In genomic region chr17:26939178-26939972, GRCm38 (mm10) we compare ENCODE assay signal across 8 mouse cellular contexts. TPM values are rescaled to one million over a fixed set of nuclear protein-coding genes. Genes with fewer than 3 reads are reported as not detected.
DNase-seq lines count a peak whose midpoint lies in the region; ATAC-seq and TF ChIP-seq lines count a peak whose summit lies in the region.

Gene Cuta, minus strand, starts transcription at chr17:26939569.

- H3K27me3 ChIP-seq in heart, embryonic 12.5 days (replicated peaks): no peaks in the 10 kb centered on the region
- no peaks in the 10 kb centered on the region for H3K27me3 ChIP-seq in kidney, postnatal 0 days (ENCODE audit: insufficient read depth, low read length)
- H3K27me3 ChIP-seq in liver, embryonic 11.5 days (replicated peaks; ENCODE audit: control insufficient read depth, insufficient read depth, low read length): no peaks in the 10 kb centered on the region
- no peaks in the 10 kb centered on the region for H3K27me3 ChIP-seq in stomach, embryonic 14.5 days (ENCODE audit: control insufficient read depth, insufficient read depth, low read length)

- peaks cover 43% of the 10 kb centered on the region for H3K4me1 ChIP-seq in heart, embryonic 12.5 days (replicated peaks)
- peaks cover 23% of the 10 kb centered on the region for H3K4me1 ChIP-seq in kidney, postnatal 0 days (replicated peaks; ENCODE audit: insufficient read depth, low read length)
- H3K4me1 ChIP-seq in liver, embryonic 11.5 days (replicated peaks; ENCODE audit: control insufficient read depth, insufficient read depth, low read length): peaks cover 23% of the 10 kb centered on the region
- H3K4me1 ChIP-seq in stomach, embryonic 14.5 days (ENCODE audit: control insufficient read depth, insufficient read depth, low read length): peaks cover 26% of the 10 kb centered on the region

- peak; percentile 100 for DNase-seq in CD4-positive helper T cell, adult 2 months (ENCODE audit: low read depth, low spot score)
- DNase-seq in brain, embryonic 18.5 days (ENCODE audit: low read depth, low spot score): peak; percentile 99
- peak; percentile 99 for DNase-seq in kidney, postnatal 0 days (ENCODE audit: low spot score)
- DNase-seq in liver, embryonic 11.5 days (ENCODE audit: low spot score): peak; percentile 99
- peak; percentile 100 for DNase-seq in naive thymus-derived CD4-positive, alpha-beta T cell, adult 2 months (ENCODE audit: low read depth)

- peak within 1 kb of the TSS; percentile 90 for H3K9ac ChIP-seq in heart, embryonic 12.5 days
- H3K9ac ChIP-seq in kidney, postnatal 0 days (ENCODE audit: low read depth, low read length): peak within 1 kb of the TSS; percentile 78
- H3K9ac ChIP-seq in liver, embryonic 11.5 days (ENCODE audit: low read depth, low read length): peak within 1 kb of the TSS; percentile 87
- H3K9ac ChIP-seq in stomach, embryonic 14.5 days (replicated peaks; ENCODE audit: low read depth, low read length): peak within 1 kb of the TSS; percentile 63

- no peak for TF ChIP-seq CTCF in kidney, postnatal 0 days (IDR thresholded peaks at IDR 0.05; ENCODE audit: low read depth)

- H3K36me3 ChIP-seq in heart, embryonic 12.5 days: peaks cover 31% of the 10 kb centered on the region
- peaks cover 9% of the 10 kb centered on the region for H3K36me3 ChIP-seq in kidney, postnatal 0 days (ENCODE audit: insufficient read depth, low read length)
- peaks cover 12% of the 10 kb centered on the region; the same call in 1 of the 2 replicates for H3K36me3 ChIP-seq in liver, embryonic 11.5 days (ENCODE audit: control insufficient read depth, insufficient read depth, low read length)
- H3K36me3 ChIP-seq in stomach, embryonic 14.5 days (ENCODE audit: control insufficient read depth, insufficient read depth, low read length): peaks cover 15% of the 10 kb centered on the region

- H3K4me3 ChIP-seq in heart, embryonic 12.5 days: peak within 1 kb of the TSS; percentile 77
- peak within 1 kb of the TSS; percentile 66 for H3K4me3 ChIP-seq in kidney, postnatal 0 days (replicated peaks; ENCODE audit: low read depth, low read length)
- peak within 1 kb of the TSS; percentile 76 for H3K4me3 ChIP-seq in liver, embryonic 11.5 days (ENCODE audit: low read depth, low read length)
- H3K4me3 ChIP-seq in stomach, embryonic 14.5 days (ENCODE audit: low read depth, low read length): peak within 1 kb of the TSS; percentile 66

- H3K9me3 ChIP-seq in heart, embryonic 12.5 days (replicated peaks): no peaks in the 10 kb centered on the region
- H3K9me3 ChIP-seq in kidney, postnatal 0 days (replicated peaks; ENCODE audit: low read length): no peaks in the 10 kb centered on the region
- no peaks in the 10 kb centered on the region for H3K9me3 ChIP-seq in liver, embryonic 11.5 days (ENCODE audit: control insufficient read depth, low read length)
- H3K9me3 ChIP-seq in stomach, embryonic 14.5 days (ENCODE audit: control insufficient read depth, low read depth, low read length): no peaks in the 10 kb centered on the region

- WGBS in heart, embryonic 12.5 days: under 1% methylated on average over 70 of the region's 70 CpGs
- WGBS in kidney, postnatal 0 days: under 1% methylated on average over 66 of the region's 70 CpGs
- WGBS in liver, embryonic 11.5 days: under 1% methylated on average over 68 of the region's 70 CpGs
- under 1% methylated on average over 70 of the region's 70 CpGs for WGBS in stomach, embryonic 14.5 days

- H3K4me2 ChIP-seq in heart, embryonic 12.5 days: peak within 1 kb of the TSS; percentile 99
- H3K4me2 ChIP-seq in kidney, postnatal 0 days (ENCODE audit: low read length): peak within 1 kb of the TSS; percentile 93
- H3K4me2 ChIP-seq in liver, embryonic 11.5 days: peak within 1 kb of the TSS; percentile 98
- peak within 1 kb of the TSS; percentile 98 for H3K4me2 ChIP-seq in stomach, embryonic 14.5 days (replicated peaks; ENCODE audit: low read depth, low read length)

- peak within 1 kb of the TSS; percentile 95 for H3K27ac ChIP-seq in heart, embryonic 12.5 days (ENCODE audit: poor library complexity, severe bottlenecking)
- peak within 1 kb of the TSS; percentile 93 for H3K27ac ChIP-seq in kidney, postnatal 0 days
- peak within 1 kb of the TSS; percentile 96 for H3K27ac ChIP-seq in liver, embryonic 11.5 days (ENCODE audit: low read depth, low read length)
- H3K27ac ChIP-seq in stomach, embryonic 14.5 days (ENCODE audit: low read length): peak within 1 kb of the TSS; percentile 96

- ATAC-seq in erythroid progenitor cell, adult 5-6 weeks (replicated peaks; ENCODE audit: low FRiP score, poor library complexity, severe bottlenecking): peak; percentile 89
- peak; percentile 96 for ATAC-seq in heart, embryonic 12.5 days (ENCODE audit: insufficient number of reproducible peaks, low FRiP score)
- peak; percentile 95 for ATAC-seq in kidney, postnatal 0 days (replicated peaks; ENCODE audit: low FRiP score, low read depth)
- ATAC-seq in liver, embryonic 11.5 days (replicated peaks; ENCODE audit: low FRiP score): peak; percentile 92
- ATAC-seq in stomach, embryonic 14.5 days (ENCODE audit: insufficient number of reproducible peaks, insufficient read depth, low FRiP score, low read depth): peak; percentile 94

RNA-seq across cellular contexts. Expression of gene Cuta, which starts in this region (rescaled TPM):
- 54.9 and 88.3 TPM in 2 replicates for total RNA-seq in erythroid progenitor cell, adult 5-6 weeks (2015; ENCODE audit: low replicate concordance)
- 8.2 and 9.3 TPM in 2 replicates for total RNA-seq in erythroid progenitor cell, adult 5-6 weeks (2017; ENCODE audit: low replicate concordance)
- 148 and 155 TPM in 2 replicates for polyA plus RNA-seq in heart, embryonic 12.5 days (2016; fragmentation: Nextera tagmentation; extraction: Ambion mirVana)
- 226 and 227 TPM in 2 replicates for polyA plus RNA-seq in kidney, postnatal 0 days (2015; fragmentation: Nextera tagmentation; extraction: Ambion mirVana)
- 159 and 171 TPM in 2 replicates for polyA plus RNA-seq in liver, embryonic 11.5 days (2014; fragmentation: Nextera tagmentation; extraction: Ambion mirVana)
- polyA plus RNA-seq in stomach, embryonic 14.5 days (2014; fragmentation: Nextera tagmentation; extraction: Ambion mirVana): 152 and 161 TPM in 2 replicates

Comparison
In these comparisons a context has a peak if more than half of its experiments do, and no peak if none do; other contexts are left out.
1. Peak in every context shown above with its lines: DNase-seq, ATAC-seq, H3K4me3 ChIP-seq and H3K27ac ChIP-seq.